Mouse (Mus musculus): ENCODE measurements at regions not wholly inside any gene's neighbourhood (a gene's known extent, or its start where the extent isn't known, plus 50 kb on each side); places are given as distances from the start of the nearest gene placed in this dataset.

GRCm38 (mm10) chr5:29142957-29143356, 52.8 kb upstream of the Rnf32 start:
- no peaks in the 10 kb centered on the region for H3K9me3 ChIP-seq (ENCODE audit: low read length)
- H3K27ac ChIP-seq = no peak overlapping the region
- 72% methylated on average over 2 of the region's 2 CpGs for WGBS
- no peaks in the 10 kb centered on the region for H3K27me3 ChIP-seq (ENCODE audit: insufficient read depth, low read length)
- H3K4me3 ChIP-seq (ENCODE audit: low read length) = no peak overlapping the region
- no peak overlapping the region for H3K4me2 ChIP-seq (ENCODE audit: low read depth, low read length)
- DNase-seq (ENCODE audit: low spot score) (peak; percentile 1), ATAC-seq (no peak)
- H3K36me3 ChIP-seq (ENCODE audit: insufficient read depth, low read length) = no peaks in the 10 kb centered on the region
- TF ChIP-seq CTCF (IDR thresholded peaks at IDR 0.05; ENCODE audit: low read depth) = no peak
- H3K4me1 ChIP-seq (ENCODE audit: insufficient read depth, low read length) = no peaks in the 10 kb centered on the region
- H3K9ac ChIP-seq (replicated peaks; ENCODE audit: low read length) = no peak overlapping the region

GRCm38 (mm10) chr5:29142502-29142901, 53.3 kb upstream of the Rnf32 start:
- TF ChIP-seq CTCF (IDR thresholded peaks at IDR 0.05; ENCODE audit: low read depth) = no peak
- Histone ChIP-seq H3K36me3 (ENCODE audit: insufficient read depth, low read length) (no peaks in the 10 kb centered on the region), H3K4me3 (ENCODE audit: low read length) (no peak overlapping the region), H3K4me1 (ENCODE audit: insufficient read depth, low read length) (no peaks in the 10 kb centered on the region), H3K9ac (replicated peaks; ENCODE audit: low read length) (no peak overlapping the region), H3K9me3 (ENCODE audit: low read length) (no peaks in the 10 kb centered on the region), H3K27me3 (ENCODE audit: insufficient read depth, low read length) (no peaks in the 10 kb centered on the region), H3K27ac (no peak overlapping the region), H3K4me2 (ENCODE audit: low read depth, low read length) (no peak overlapping the region)
- ATAC-seq (no peak), DNase-seq (ENCODE audit: low spot score) (no peak)
- WGBS = 94% methylated on average over 13 of the region's 13 CpGs

- Histone ChIP-seq H3K9ac (replicated peaks; ENCODE audit: low read length) (no peak overlapping the region), H3K27me3 (ENCODE audit: insufficient read depth, low read length) (no peaks in the 10 kb centered on the region), H3K4me1 (ENCODE audit: insufficient read depth, low read length) (no peaks in the 10 kb centered on the region), H3K4me2 (ENCODE audit: low read depth, low read length) (no peak overlapping the region), H3K36me3 (ENCODE audit: insufficient read depth, low read length) (no peaks in the 10 kb centered on the region), H3K4me3 (ENCODE audit: low read length) (no peak overlapping the region), H3K27ac (no peak overlapping the region), H3K9me3 (ENCODE audit: low read length) (no peaks in the 10 kb centered on the region)
- whole genome bisulfite sequencing = 66% methylated on average over 5 of the region's 5 CpGs
- TF ChIP-seq CTCF (IDR thresholded peaks at IDR 0.05; ENCODE audit: low read depth) = no peak
- DNase-seq (ENCODE audit: low spot score) (no peak), ATAC-seq (no peak)
Measured at GRCm38 (mm10) chr5:29137481-29137880, 58.3 kb upstream of the Rnf32 start.

GRCm38 (mm10) chr5:29132261-29132660, 63.5 kb upstream of the Rnf32 start:
- no peak for DNase-seq (ENCODE audit: low spot score)
- no peaks in the 10 kb centered on the region for H3K36me3 ChIP-seq (ENCODE audit: insufficient read depth, low read length)
- WGBS = 8% methylated on average over 3 of the region's 3 CpGs
- no peak overlapping the region for H3K9ac ChIP-seq (replicated peaks; ENCODE audit: low read length)
- H3K4me1 ChIP-seq (ENCODE audit: insufficient read depth, low read length) = no peaks in the 10 kb centered on the region
- no peak overlapping the region for H3K27ac ChIP-seq
- no peaks in the 10 kb centered on the region for H3K27me3 ChIP-seq (ENCODE audit: insufficient read depth, low read length)
- no peak overlapping the region for H3K4me2 ChIP-seq (ENCODE audit: low read depth, low read length)
- no peak for ATAC-seq
- no peak for TF ChIP-seq CTCF (IDR thresholded peaks at IDR 0.05; ENCODE audit: low read depth)
- H3K4me3 ChIP-seq (ENCODE audit: low read length) = no peak overlapping the region
- no peaks in the 10 kb centered on the region for H3K9me3 ChIP-seq (ENCODE audit: low read length)

- Histone ChIP-seq H3K4me3 (ENCODE audit: low read length) (no peak overlapping the region), H3K9ac (replicated peaks; ENCODE audit: low read length) (no peak overlapping the region), H3K36me3 (ENCODE audit: insufficient read depth, low read length) (no peaks in the 10 kb centered on the region), H3K27ac (no peak overlapping the region), H3K27me3 (ENCODE audit: insufficient read depth, low read length) (no peaks in the 10 kb centered on the region), H3K4me2 (ENCODE audit: low read depth, low read length) (no peak overlapping the region), H3K4me1 (ENCODE audit: insufficient read depth, low read length) (no peaks in the 10 kb centered on the region), H3K9me3 (ENCODE audit: low read length) (no peaks in the 10 kb centered on the region)
- WGBS = 19% methylated on average over 2 of the region's 2 CpGs
- DNase-seq (ENCODE audit: low spot score) (no peak), ATAC-seq (no peak)
- no peak for TF ChIP-seq CTCF (IDR thresholded peaks at IDR 0.05; ENCODE audit: low read depth)
Measured at GRCm38 (mm10) chr5:29131762-29132161, 64.0 kb upstream of the Rnf32 start.

- no peak overlapping the region for H3K9ac ChIP-seq (replicated peaks; ENCODE audit: low read length)
- no peak for TF ChIP-seq CTCF (IDR thresholded peaks at IDR 0.05; ENCODE audit: low read depth)
- no peak overlapping the region for H3K27ac ChIP-seq
- ATAC-seq (no peak), DNase-seq (ENCODE audit: low spot score) (no peak)
- H3K27me3 ChIP-seq (ENCODE audit: insufficient read depth, low read length) = no peaks in the 10 kb centered on the region
- 90% methylated on average over 3 of the region's 3 CpGs for WGBS
- H3K4me1 ChIP-seq (ENCODE audit: insufficient read depth, low read length) = no peaks in the 10 kb centered on the region
- no peak overlapping the region for H3K4me3 ChIP-seq (ENCODE audit: low read length)
- H3K9me3 ChIP-seq (ENCODE audit: low read length) = no peaks in the 10 kb centered on the region
- H3K36me3 ChIP-seq (ENCODE audit: insufficient read depth, low read length) = no peaks in the 10 kb centered on the region
- no peak overlapping the region for H3K4me2 ChIP-seq (ENCODE audit: low read depth, low read length)
Measured at GRCm38 (mm10) chr5:29129724-29130123, 66.1 kb upstream of the Rnf32 start.

GRCm38 (mm10) chr5:29116942-29117341, 78.8 kb upstream of the Rnf32 start:
- DNase-seq (ENCODE audit: low spot score) (no peak), ATAC-seq (no peak)
- no peak for TF ChIP-seq CTCF (IDR thresholded peaks at IDR 0.05; ENCODE audit: low read depth)
- H3K9me3 ChIP-seq (ENCODE audit: low read length) = no peaks in the 10 kb centered on the region
- H3K36me3 ChIP-seq (ENCODE audit: insufficient read depth, low read length) = no peaks in the 10 kb centered on the region
- no peak overlapping the region for H3K4me3 ChIP-seq (ENCODE audit: low read length)
- H3K27ac ChIP-seq = no peak overlapping the region
- no peak overlapping the region for H3K9ac ChIP-seq (replicated peaks; ENCODE audit: low read length)
- no peaks in the 10 kb centered on the region for H3K27me3 ChIP-seq (ENCODE audit: insufficient read depth, low read length)
- H3K4me1 ChIP-seq (ENCODE audit: insufficient read depth, low read length) = no peaks in the 10 kb centered on the region
- H3K4me2 ChIP-seq (ENCODE audit: low read depth, low read length) = no peak overlapping the region
- WGBS = 79% methylated on average over 2 of the region's 2 CpGs

Data from hindbrain, postnatal 0 days (tissue).